Mouse (Mus musculus) c-Kit-positive CD71-negative TER-119-negative erythroid progenitor cells, embryonic 14.5 days (primary cell): Measurements from ENCODE around the gene Rab11fip5.

Source experiments
- DNase-seq: peaks from one replicate; pipeline ENCODE4 v3.0.0-alpha.2; 2013; ENCODE audit warnings: low read depth

Gene Rab11fip5

GRCm38 (mm10) chr6:85346028-85346634 is 28.3 kb downstream of the Rab11fip5 start:
- DNase-seq = peak; percentile 86

GRCm38 (mm10) chr6:85344929-85345328 is 29.5 kb downstream of the Rab11fip5 start:
- DNase-seq = no peak

GRCm38 (mm10) chr6:85343027-85343426 is 31.4 kb downstream of the Rab11fip5 start:
- no peak for DNase-seq

DNA sequence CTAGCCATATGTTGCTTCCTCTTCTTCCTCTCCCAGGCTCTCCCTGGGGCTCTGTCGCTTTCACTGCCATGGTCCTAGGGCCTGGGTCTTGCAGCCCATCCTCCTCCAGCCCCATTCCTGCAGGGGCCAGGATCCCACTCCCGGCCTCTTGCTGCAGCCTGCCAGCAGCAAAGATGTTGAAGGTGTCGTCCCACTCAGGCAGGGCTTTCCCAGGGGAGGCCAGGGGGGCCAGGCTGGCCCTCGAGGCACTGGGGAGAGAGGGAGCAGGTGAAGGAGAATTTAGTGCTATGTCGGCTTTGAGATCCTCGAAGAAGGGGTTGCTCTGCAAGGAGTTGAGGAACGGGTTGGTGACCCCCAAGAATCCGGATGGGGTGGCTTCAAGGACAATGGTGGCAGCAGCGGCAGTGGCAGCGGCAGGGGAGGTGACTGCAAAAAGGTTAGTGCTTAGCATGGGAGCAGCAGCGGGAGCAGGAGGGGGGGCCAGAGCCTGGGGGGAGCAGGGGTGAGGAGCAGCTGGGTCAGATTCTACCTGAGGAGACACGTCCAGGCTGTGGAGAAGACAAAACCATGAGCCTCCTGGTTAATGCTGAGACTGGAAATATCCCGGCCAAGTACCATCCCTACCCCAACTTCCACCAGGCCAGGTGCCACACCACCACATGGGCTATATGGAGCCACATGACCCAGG is 32.5 kb downstream of the Rab11fip5 start:
- no peak for DNase-seq

GRCm38 (mm10) chr6:85340184-85340583 is 34.2 kb downstream of the Rab11fip5 start:
- no peak for DNase-seq

GRCm38 (mm10) chr6:85339273-85339901 is 35.0 kb downstream of the Rab11fip5 start:
- DNase-seq = peak; percentile 31

DNA sequence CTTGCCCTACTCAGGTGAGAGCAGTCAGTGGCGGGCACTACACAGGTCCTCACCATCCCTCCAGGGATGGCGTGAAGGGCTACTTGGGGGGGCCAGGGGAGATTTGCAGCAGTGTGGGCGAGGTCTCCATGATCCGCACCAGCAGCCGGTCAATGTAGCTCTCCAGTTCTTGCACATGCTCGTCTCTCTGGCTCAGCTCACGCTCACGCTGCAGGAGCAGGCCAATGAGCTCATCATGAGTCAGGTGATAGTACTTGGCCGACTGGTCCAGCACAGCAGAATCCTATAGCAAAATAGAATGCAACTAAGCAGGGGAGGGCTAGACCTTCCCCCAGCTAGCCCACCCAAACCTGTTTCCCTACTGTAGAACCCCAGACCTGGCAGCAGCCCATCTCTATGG is 37.5 kb downstream of the Rab11fip5 start:
- DNase-seq = no peak

DNA sequence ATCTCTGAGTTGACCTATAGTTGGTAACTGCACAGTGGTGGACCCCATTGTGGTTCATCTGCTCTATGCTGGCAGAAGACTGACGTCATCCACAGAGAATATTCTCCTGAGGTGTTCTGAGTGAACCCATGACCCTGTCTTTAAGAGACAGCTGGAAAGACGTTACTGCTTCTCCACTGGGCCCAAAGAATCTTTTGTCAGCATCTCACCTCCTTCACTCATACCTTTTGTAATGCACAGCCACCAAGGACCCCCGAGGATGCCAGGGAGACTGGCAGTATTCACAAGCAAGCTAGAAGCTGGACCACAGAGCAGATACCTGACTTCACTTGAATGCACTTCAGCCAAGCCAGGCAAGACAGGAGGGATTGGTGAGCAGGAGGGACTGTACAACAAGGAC is 39.1 kb downstream of the Rab11fip5 start:
- no peak for DNase-seq

DNA sequence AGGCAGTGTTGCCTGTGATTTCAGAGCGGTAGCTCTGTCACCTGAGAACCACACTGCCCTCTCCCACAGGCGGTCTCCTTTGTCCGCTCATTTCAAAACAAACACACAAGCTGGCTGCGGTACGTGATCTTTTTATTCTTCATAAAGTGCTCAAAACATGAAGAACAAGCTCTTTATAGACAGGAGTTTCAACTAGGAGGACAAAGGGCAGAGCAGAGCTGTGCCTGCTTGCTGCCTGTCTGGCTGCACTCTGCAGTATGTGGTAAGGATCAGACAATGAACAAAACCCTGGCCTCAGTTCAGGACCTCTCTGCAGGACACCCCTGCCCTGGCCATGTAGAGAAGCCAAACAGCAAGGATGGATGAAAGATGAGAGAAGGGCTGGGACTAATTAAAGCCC is 39.6 kb downstream of the Rab11fip5 start:
- no peak for DNase-seq

GRCm38 (mm10) chr6:85334251-85334650 is 40.2 kb downstream of the Rab11fip5 start:
- no peak for DNase-seq

- peak; percentile 17 for DNase-seq
Observed at GRCm38 (mm10) chr6:85333732-85334131, 40.7 kb downstream of the Rab11fip5 start.

DNA sequence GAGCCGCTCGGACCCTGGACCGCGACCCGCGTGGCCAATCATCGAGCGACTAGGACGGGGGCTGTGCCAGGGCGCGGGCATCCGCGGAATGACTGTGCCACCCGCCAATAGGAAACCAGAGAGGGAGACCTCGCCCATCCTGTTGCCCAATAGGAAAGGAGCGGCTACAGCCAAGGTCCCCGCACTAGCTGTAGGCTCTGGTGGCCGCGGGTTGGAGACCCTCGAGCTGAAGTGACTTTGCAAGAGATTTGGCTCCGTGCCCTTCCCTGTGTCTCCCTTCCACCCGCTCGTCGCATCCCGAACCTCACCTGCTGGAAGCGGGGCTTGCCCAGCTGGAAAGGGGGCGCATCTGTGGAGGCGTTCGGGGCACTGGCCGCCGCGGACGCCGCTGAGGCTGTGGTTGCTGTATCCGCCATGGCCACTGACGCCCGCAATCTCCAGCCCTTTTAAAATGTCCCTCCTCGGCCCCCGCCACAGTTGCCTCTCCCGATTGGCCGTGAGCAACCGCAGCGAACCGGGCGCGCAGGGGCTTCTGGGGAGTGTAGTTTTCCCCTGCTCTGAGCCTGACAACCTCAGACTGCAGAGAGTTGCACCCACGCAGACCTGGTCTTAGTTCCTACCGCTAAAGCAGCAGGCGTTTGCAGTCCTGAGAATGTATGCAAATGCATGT is 41.3 kb downstream of the Rab11fip5 start, which contains the start of gene Sfxn5:
Sfxn5 (minus strand) TSS at position 423 of the 670 bp plus-strand sequence.
- DNase-seq = peak; percentile 89

DNA sequence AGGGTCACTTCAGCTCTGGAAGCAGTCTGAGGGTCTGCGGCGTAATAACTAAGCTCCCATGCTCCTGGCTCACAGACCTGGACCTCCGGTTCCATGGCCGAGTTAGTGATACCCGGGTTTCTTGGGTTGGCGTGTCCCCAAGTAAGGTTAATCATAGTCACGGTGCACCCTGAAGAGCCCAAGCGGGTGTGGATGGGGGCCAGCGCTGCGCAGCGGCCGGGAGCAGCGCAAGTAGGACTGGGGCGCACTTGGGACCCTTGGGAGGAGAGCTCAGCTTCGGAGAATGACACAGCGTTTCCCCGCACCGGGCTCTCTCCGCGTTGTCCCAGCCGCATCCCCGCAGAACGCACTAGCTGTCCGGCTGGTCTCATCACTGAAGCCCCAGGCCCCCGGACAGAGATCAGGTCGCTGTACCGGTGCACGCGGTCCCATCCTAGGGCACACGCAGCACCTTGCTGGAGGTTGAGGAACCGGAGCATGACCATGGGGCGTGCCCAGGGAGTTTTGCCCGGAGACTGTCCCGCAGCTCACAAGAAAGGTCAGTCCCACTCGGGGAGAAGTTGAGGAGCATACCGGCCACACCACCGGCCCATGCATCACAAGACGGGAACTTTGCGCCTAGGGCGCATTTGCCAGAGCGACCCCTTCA is 42.0 kb downstream of the Rab11fip5 start:
- DNase-seq = no peak

GRCm38 (mm10) chr6:85331736-85332135 is 42.7 kb downstream of the Rab11fip5 start:
- no peak for DNase-seq

DNA sequence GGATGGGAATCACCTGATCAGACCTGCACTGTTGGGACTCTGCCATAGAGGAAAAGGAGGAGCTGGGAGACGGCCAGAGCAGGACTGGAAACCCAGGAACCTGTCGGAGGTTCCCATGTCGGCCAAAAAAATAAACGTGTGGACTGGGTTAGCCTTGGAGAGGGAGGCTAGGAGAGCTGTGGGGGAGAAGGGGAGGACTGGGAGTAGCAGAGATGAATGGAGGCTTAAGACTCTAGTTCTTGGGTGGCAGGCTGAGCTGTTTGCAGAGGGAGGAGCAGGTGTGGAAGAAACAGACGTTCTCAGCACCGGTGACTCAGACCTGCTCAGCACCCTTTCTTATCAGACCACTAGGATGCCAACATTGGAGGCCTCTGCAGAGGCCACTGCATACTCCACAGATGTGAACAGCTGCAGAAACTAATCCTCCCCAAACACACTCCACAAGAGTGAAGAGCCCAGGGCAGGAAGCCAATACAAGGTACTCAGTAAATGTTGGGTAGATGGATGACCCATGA is 43.2 kb downstream of the Rab11fip5 start:
- DNase-seq = no peak

DNA sequence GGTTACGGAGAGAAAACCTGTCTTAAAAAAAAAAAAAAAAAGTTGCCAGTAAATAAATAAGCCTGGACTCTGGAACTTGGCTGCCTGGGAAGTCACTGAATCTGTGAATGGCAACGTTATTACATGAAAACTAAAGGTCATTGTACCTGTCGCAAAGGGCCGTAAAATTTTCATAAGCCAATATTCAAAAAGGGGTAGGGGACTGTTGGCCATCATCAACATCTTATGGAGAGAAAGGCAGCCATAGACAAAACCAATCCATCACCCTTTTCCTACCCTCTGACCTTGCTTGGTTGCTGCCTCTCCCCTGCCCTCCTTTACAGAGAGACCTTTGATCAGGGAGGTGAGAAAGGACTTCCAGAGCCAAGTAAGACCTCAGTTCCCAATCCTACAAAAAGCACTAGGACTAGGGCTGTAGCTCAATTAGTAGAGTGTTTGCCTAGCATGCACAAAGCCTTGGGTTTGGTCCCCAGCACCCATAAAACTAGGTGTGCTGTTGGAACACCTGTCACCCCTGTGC is 44.7 kb downstream of the Rab11fip5 start:
- no peak for DNase-seq

- DNase-seq = no peak
Observed at GRCm38 (mm10) chr6:85326564-85326963, 47.9 kb downstream of the Rab11fip5 start.

- no peak for DNase-seq
Observed at GRCm38 (mm10) chr6:85325109-85325508, 49.3 kb downstream of the Rab11fip5 start.

DNA sequence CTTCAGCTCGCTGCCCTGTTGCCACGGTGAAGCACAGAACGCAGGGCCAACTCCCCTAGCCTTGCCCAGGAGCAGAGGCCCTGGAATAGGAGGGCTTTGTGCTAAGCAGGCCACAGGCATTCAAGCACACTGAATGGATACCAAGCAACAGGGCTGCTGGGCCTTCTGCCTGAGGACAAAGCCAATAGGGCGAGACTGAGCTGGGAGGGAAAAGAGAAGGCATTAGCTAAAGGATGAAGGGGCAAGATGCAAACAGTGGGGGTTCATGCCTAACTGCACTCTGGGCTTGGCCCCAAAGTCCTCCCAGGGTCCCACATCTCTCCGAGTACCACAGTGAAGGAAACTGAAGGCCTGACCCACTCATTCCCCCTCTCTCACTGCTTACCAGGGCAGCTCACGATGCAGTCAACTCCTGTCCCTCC is 54.0 kb downstream of the Rab11fip5 start:
- no peak for DNase-seq

GRCm38 (mm10) chr6:85316211-85316610 is 58.2 kb downstream of the Rab11fip5 start:
- no peak for DNase-seq

DNA sequence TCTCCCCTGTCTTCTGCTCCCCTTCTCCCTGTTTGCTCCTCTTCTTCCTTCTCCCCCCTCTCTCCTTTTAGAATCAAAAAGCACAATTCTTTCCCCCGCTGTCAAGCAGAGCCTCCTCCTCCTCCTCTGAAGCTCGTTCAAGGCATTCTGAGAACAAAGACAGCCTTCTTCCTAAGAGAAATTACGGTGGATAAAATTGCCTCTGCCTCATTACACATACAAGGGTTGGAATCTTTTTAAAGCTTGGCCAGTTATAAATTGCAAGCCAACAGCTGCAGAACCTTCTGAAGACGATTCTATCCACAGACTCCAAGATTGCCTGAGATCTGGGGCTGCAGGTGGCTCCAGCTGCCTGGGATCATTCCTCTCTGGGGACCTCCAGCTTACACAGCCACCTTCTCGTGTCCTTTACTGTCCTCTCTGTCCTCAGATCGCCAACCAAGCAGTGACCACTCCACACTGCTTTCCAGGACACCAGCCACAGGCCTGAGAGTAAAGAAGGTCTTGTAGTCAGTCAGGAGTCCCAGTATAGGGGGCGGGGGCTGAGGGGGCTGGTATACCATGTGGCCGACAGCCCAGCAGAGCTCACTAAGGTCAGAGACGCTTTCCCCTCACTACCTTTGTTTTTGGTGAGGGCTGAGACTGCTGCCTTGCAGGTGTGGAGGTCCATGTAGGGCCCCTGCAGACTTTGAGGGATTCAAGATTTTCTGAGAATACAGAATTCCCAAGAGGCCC is 60.2 kb downstream of the Rab11fip5 start:
- DNase-seq = no peak
